Mouse (Mus musculus): ENCODE measurements around the gene Litaf.

- TF ChIP-seq POLR2A (IDR thresholded peaks at IDR 0.05; ENCODE audit: insufficient read length, low read depth): no peak
- no peak for TF ChIP-seq E2F4 (IDR thresholded peaks at IDR 0.05; ENCODE audit: insufficient read depth)
- no peak for TF ChIP-seq USF1 (IDR thresholded peaks at IDR 0.05; ENCODE audit: low read depth)
- no peak for TF ChIP-seq CEBPB (IDR thresholded peaks at IDR 0.05; ENCODE audit: insufficient read depth, poor library complexity, severe bottlenecking)
- no peak for TF ChIP-seq TCF3 (IDR thresholded peaks at IDR 0.05; ENCODE audit: insufficient read length, low read depth)
- no peak for TF ChIP-seq MYOG (IDR thresholded peaks at IDR 0.05; ENCODE audit: control insufficient read depth in 1 of 3, insufficient read depth in 1 of 3, insufficient read length in 2 of 3, low read depth in 2 of 3)
- no peak for TF ChIP-seq MAX (IDR thresholded peaks at IDR 0.05; ENCODE audit: low read depth)
Measured at GRCm38 (mm10) chr16:10972259-10972658, 93.7 kb downstream of the Litaf start.
